Mouse (Mus musculus): ENCODE data around the gene Ankrd65. TPM values are rescaled to one million over a fixed set of nuclear protein-coding genes. Genes with fewer than 3 reads are reported as not detected.
"Not testable (repeated sequence)": the region's sequence is repeated elsewhere in the genome, so short reads cannot be mapped to it uniquely, and the experiment has no call there.

Ankrd65 gene
- 0.69 and 1.0 TPM in 2 replicates for polyA plus RNA-seq (2015; fragmentation: Nextera tagmentation; extraction: Ambion mirVana)

GRCm38 (mm10) chr4:155790021-155790489 lies at the start of gene Ankrd65:
Gene Ankrd65, plus strand, starts transcription at chr4:155790439.
- Histone ChIP-seq H3K9me3 (ENCODE audit: control insufficient read depth, low read length) (no peaks in the 10 kb centered on the region), H3K4me3 (ENCODE audit: low read length) (no peak within 1 kb of the TSS), H3K4me2 (ENCODE audit: low read depth, low read length) (no peak within 1 kb of the TSS), H3K27ac (ENCODE audit: low read length) (no peak within 1 kb of the TSS), H3K4me1 (replicated peaks; ENCODE audit: control insufficient read depth, insufficient read depth, low read length) (no peaks in the 10 kb centered on the region), H3K9ac (ENCODE audit: low read length) (no peak within 1 kb of the TSS), H3K27me3 (ENCODE audit: control insufficient read depth, insufficient read depth, low read depth, low read length) (no peaks in the 10 kb centered on the region), H3K36me3 (ENCODE audit: control insufficient read depth, insufficient read depth, low read length) (no peaks in the 10 kb centered on the region)
- no peak for ATAC-seq (ENCODE audit: low read depth)
- 69% methylated on average over 3 of the region's 3 CpGs for WGBS

GRCm38 (mm10) chr4:155740681-155741080 lies 49.6 kb upstream of the Ankrd65 start:
- H3K36me3 ChIP-seq (ENCODE audit: control insufficient read depth, insufficient read depth, low read length), result peaks cover 12% of the 10 kb centered on the region; the same call in 1 of the 2 replicates
- 79% methylated on average over 10 of the region's 10 CpGs for WGBS

GRCm38 (mm10) chr4:155742684-155743083 lies 47.6 kb upstream of the Ankrd65 start:
- H3K4me3 ChIP-seq (ENCODE audit: low read length), result no peak overlapping the region
- H3K27ac ChIP-seq (ENCODE audit: low read length), result no peak overlapping the region
- 91% methylated on average over 5 of the region's 5 CpGs for WGBS
- no peaks in the 10 kb centered on the region for H3K9me3 ChIP-seq (ENCODE audit: control insufficient read depth, low read length)
- H3K36me3 ChIP-seq (ENCODE audit: control insufficient read depth, insufficient read depth, low read length), result peaks cover 17% of the 10 kb centered on the region
- no peak for ATAC-seq (ENCODE audit: low read depth)
- no peaks in the 10 kb centered on the region for H3K27me3 ChIP-seq (ENCODE audit: control insufficient read depth, insufficient read depth, low read depth, low read length)
- H3K4me1 ChIP-seq (replicated peaks; ENCODE audit: control insufficient read depth, insufficient read depth, low read length), result no peaks in the 10 kb centered on the region
- H3K9ac ChIP-seq (ENCODE audit: low read length), result no peak overlapping the region
- H3K4me2 ChIP-seq (ENCODE audit: low read depth, low read length), result no peak overlapping the region

More at GRCm38 (mm10) chr4:155740681-155741080, 49.6 kb upstream of the Ankrd65 start:
- H3K4me1 ChIP-seq (replicated peaks; ENCODE audit: control insufficient read depth, insufficient read depth, low read length); H3K27me3 ChIP-seq (ENCODE audit: control insufficient read depth, insufficient read depth, low read depth, low read length); H3K27ac ChIP-seq (ENCODE audit: low read length); H3K9ac ChIP-seq (ENCODE audit: low read length); H3K4me2 ChIP-seq (ENCODE audit: low read depth, low read length); H3K4me3 ChIP-seq (ENCODE audit: low read length); ATAC-seq (ENCODE audit: low read depth); H3K9me3 ChIP-seq (ENCODE audit: control insufficient read depth, low read length): not testable (repeated sequence)

- peaks cover 30% of the 10 kb centered on the region for H3K36me3 ChIP-seq (ENCODE audit: control insufficient read depth, insufficient read depth, low read length)
- no peaks in the 10 kb centered on the region for H3K27me3 ChIP-seq (ENCODE audit: control insufficient read depth, insufficient read depth, low read depth, low read length)
- H3K9me3 ChIP-seq (ENCODE audit: control insufficient read depth, low read length), result no peaks in the 10 kb centered on the region
- ATAC-seq (ENCODE audit: low read depth), result no peak
- no peaks in the 10 kb centered on the region for H3K4me1 ChIP-seq (replicated peaks; ENCODE audit: control insufficient read depth, insufficient read depth, low read length)
- no peak overlapping the region for H3K27ac ChIP-seq (ENCODE audit: low read length)
- no peak overlapping the region for H3K4me3 ChIP-seq (ENCODE audit: low read length)
- 88% methylated on average over 8 of the region's 8 CpGs for WGBS
- H3K4me2 ChIP-seq (ENCODE audit: low read depth, low read length), result no peak overlapping the region
- H3K9ac ChIP-seq (ENCODE audit: low read length), result no peak overlapping the region
Measured at GRCm38 (mm10) chr4:155744474-155744873, 45.8 kb upstream of the Ankrd65 start.

GRCm38 (mm10) chr4:155745136-155745535 lies 45.1 kb upstream of the Ankrd65 start:
- ATAC-seq (ENCODE audit: low read depth), result no peak
- Histone ChIP-seq H3K4me3 (ENCODE audit: low read length) (no peak overlapping the region), H3K4me2 (ENCODE audit: low read depth, low read length) (no peak overlapping the region), H3K36me3 (ENCODE audit: control insufficient read depth, insufficient read depth, low read length) (peaks cover 33% of the 10 kb centered on the region), H3K9me3 (ENCODE audit: control insufficient read depth, low read length) (no peaks in the 10 kb centered on the region), H3K27ac (ENCODE audit: low read length) (no peak overlapping the region), H3K9ac (ENCODE audit: low read length) (no peak overlapping the region), H3K27me3 (ENCODE audit: control insufficient read depth, insufficient read depth, low read depth, low read length) (no peaks in the 10 kb centered on the region), H3K4me1 (replicated peaks; ENCODE audit: control insufficient read depth, insufficient read depth, low read length) (no peaks in the 10 kb centered on the region)
- 92% methylated on average over 5 of the region's 5 CpGs for WGBS

GRCm38 (mm10) chr4:155746036-155746548 lies 44.1 kb upstream of the Ankrd65 start:
- Histone ChIP-seq H3K9ac (ENCODE audit: low read length) (no peak overlapping the region), H3K36me3 (ENCODE audit: control insufficient read depth, insufficient read depth, low read length) (peaks cover 29% of the 10 kb centered on the region), H3K27ac (ENCODE audit: low read length) (no peak overlapping the region), H3K4me2 (ENCODE audit: low read depth, low read length) (no peak overlapping the region), H3K27me3 (ENCODE audit: control insufficient read depth, insufficient read depth, low read depth, low read length) (no peaks in the 10 kb centered on the region), H3K4me1 (replicated peaks; ENCODE audit: control insufficient read depth, insufficient read depth, low read length) (no peaks in the 10 kb centered on the region), H3K4me3 (ENCODE audit: low read length) (no peak overlapping the region), H3K9me3 (ENCODE audit: control insufficient read depth, low read length) (no peaks in the 10 kb centered on the region)
- no peak for ATAC-seq (ENCODE audit: low read depth)
- WGBS, result 86% methylated on average over 8 of the region's 8 CpGs

- no peaks in the 10 kb centered on the region for H3K27me3 ChIP-seq (ENCODE audit: control insufficient read depth, insufficient read depth, low read depth, low read length)
- no peak overlapping the region for H3K27ac ChIP-seq (ENCODE audit: low read length)
- H3K4me3 ChIP-seq (ENCODE audit: low read length), result no peak overlapping the region
- WGBS, result 86% methylated on average over 17 of the region's 17 CpGs
- H3K9ac ChIP-seq (ENCODE audit: low read length), result no peak overlapping the region
- no peak for ATAC-seq (ENCODE audit: low read depth)
- peaks cover 27% of the 10 kb centered on the region for H3K36me3 ChIP-seq (ENCODE audit: control insufficient read depth, insufficient read depth, low read length)
- H3K9me3 ChIP-seq (ENCODE audit: control insufficient read depth, low read length), result no peaks in the 10 kb centered on the region
- H3K4me1 ChIP-seq (replicated peaks; ENCODE audit: control insufficient read depth, insufficient read depth, low read length), result no peaks in the 10 kb centered on the region
- H3K4me2 ChIP-seq (ENCODE audit: low read depth, low read length), result no peak overlapping the region
Measured at GRCm38 (mm10) chr4:155746575-155747490, 43.4 kb upstream of the Ankrd65 start.

GRCm38 (mm10) chr4:155757011-155757410 lies 33.2 kb upstream of the Ankrd65 start:
- peaks cover 18% of the 10 kb centered on the region for H3K4me1 ChIP-seq (replicated peaks; ENCODE audit: control insufficient read depth, insufficient read depth, low read length)
- no peaks in the 10 kb centered on the region for H3K27me3 ChIP-seq (ENCODE audit: control insufficient read depth, insufficient read depth, low read depth, low read length)
- H3K9me3 ChIP-seq (ENCODE audit: control insufficient read depth, low read length), result no peaks in the 10 kb centered on the region
- no peak overlapping the region for H3K27ac ChIP-seq (ENCODE audit: low read length)
- ATAC-seq (ENCODE audit: low read depth), result no peak
- 89% methylated on average over 12 of the region's 12 CpGs for WGBS
- no peak overlapping the region for H3K4me3 ChIP-seq (ENCODE audit: low read length)
- H3K9ac ChIP-seq (ENCODE audit: low read length), result no peak overlapping the region
- H3K4me2 ChIP-seq (ENCODE audit: low read depth, low read length), result no peak overlapping the region
- H3K36me3 ChIP-seq (ENCODE audit: control insufficient read depth, insufficient read depth, low read length), result peaks cover 23% of the 10 kb centered on the region

- no peaks in the 10 kb centered on the region for H3K9me3 ChIP-seq (ENCODE audit: control insufficient read depth, low read length)
- H3K4me1 ChIP-seq (replicated peaks; ENCODE audit: control insufficient read depth, insufficient read depth, low read length), result peaks cover 18% of the 10 kb centered on the region
- H3K27ac ChIP-seq (ENCODE audit: low read length), result peak overlapping the region; percentile 31; the same call in 1 of the 2 replicates
- H3K9ac ChIP-seq (ENCODE audit: low read length), result peak overlapping the region; percentile 82
- 2% methylated on average over 10 of the region's 10 CpGs for WGBS
- peaks cover 4% of the 10 kb centered on the region for H3K36me3 ChIP-seq (ENCODE audit: control insufficient read depth, insufficient read depth, low read length)
- no peaks in the 10 kb centered on the region for H3K27me3 ChIP-seq (ENCODE audit: control insufficient read depth, insufficient read depth, low read depth, low read length)
- H3K4me3 ChIP-seq (ENCODE audit: low read length), result peak overlapping the region; percentile 85
- ATAC-seq (ENCODE audit: low read depth), result no peak; the same call in 1 of the 2 replicates
- H3K4me2 ChIP-seq (ENCODE audit: low read depth, low read length), result peak overlapping the region; percentile 98
Measured at GRCm38 (mm10) chr4:155759862-155760612, 30.2 kb upstream of the Ankrd65 start.

Data from lung, embryonic 16.5 days (tissue).